Mouse (Mus musculus): ENCODE results near the gene 9630041A04Rik. TPM values are rescaled to one million over a fixed set of nuclear protein-coding genes. Genes with fewer than 3 reads are reported as not detected.

Gene 9630041A04Rik
- total RNA-seq, 2 experiments from 2014 or later = not detected

- Histone ChIP-seq H3K4me3 (no peak overlapping the region), H3K27ac (no peak overlapping the region)
- TF ChIP-seq CTCF (conservative IDR thresholded peaks at IDR 0.05) = no peak
- DNase-seq (ENCODE audit: low spot score in 2 of 2) = no peak
Measured at GRCm38 (mm10) chr9:101938066-101938465, 76.4 kb downstream of the 9630041A04Rik start.

- TF ChIP-seq CTCF (conservative IDR thresholded peaks at IDR 0.05) = no peak
- Histone ChIP-seq H3K27ac (no peak overlapping the region), H3K4me3 (no peak overlapping the region)
- no peak for DNase-seq (ENCODE audit: low spot score in 2 of 2)
Measured at GRCm38 (mm10) chr9:101939006-101939405, 77.4 kb downstream of the 9630041A04Rik start.

- no peak overlapping the region for H3K4me3 ChIP-seq
- H3K27ac ChIP-seq = no peak overlapping the region
- no peak for TF ChIP-seq CTCF (conservative IDR thresholded peaks at IDR 0.05)
- no peak for DNase-seq (ENCODE audit: low spot score in 2 of 2)
Measured at GRCm38 (mm10) chr9:101940182-101940581, 78.5 kb downstream of the 9630041A04Rik start.

GRCm38 (mm10) chr9:101942058-101942669, 80.5 kb downstream of the 9630041A04Rik start:
- peak overlapping the region; percentile 40; the same call in 1 of the 2 replicates for H3K27ac ChIP-seq
- no peak for DNase-seq (ENCODE audit: low spot score in 2 of 2)
- TF ChIP-seq CTCF (conservative IDR thresholded peaks at IDR 0.05) = no peak
- no peak overlapping the region for H3K4me3 ChIP-seq

- no peak for TF ChIP-seq CTCF (conservative IDR thresholded peaks at IDR 0.05)
- Histone ChIP-seq H3K4me3 (no peak overlapping the region), H3K27ac (no peak overlapping the region)
- DNase-seq (ENCODE audit: low spot score in 2 of 2) = no peak
Measured at GRCm38 (mm10) chr9:101945326-101945725, 83.7 kb downstream of the 9630041A04Rik start.

GRCm38 (mm10) chr9:101945814-101946213, 84.2 kb downstream of the 9630041A04Rik start:
- Histone ChIP-seq H3K4me3 (no peak overlapping the region), H3K27ac (no peak overlapping the region)
- DNase-seq (ENCODE audit: low spot score in 2 of 2) = no peak
- no peak for TF ChIP-seq CTCF (conservative IDR thresholded peaks at IDR 0.05)

DNA sequence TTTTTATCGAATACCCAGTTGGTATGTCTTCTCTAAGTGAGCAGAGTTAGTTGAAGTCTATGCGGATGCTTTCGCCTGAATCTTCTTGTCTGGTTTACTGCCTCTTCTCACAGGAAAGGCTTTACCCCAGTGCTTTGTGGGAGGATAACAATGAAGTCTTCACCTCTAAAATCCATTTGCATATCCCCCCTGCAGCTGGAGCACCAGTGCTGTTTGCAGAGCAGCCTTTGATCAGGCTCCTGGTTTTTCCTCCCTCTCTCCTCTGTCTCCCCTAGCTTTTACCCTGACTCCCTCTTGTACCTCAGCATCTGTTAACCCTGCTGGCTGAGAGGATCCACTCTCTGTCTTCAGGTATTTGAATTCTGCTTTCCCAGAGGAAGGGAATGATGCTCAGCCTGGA, 88.5 kb downstream of the 9630041A04Rik start:
- DNase-seq (ENCODE audit: low spot score in 2 of 2) = no peak
- TF ChIP-seq CTCF (conservative IDR thresholded peaks at IDR 0.05) = no peak
- Histone ChIP-seq H3K4me3 (no peak overlapping the region), H3K27ac (no peak overlapping the region)

GRCm38 (mm10) chr9:101954529-101954928, 92.9 kb downstream of the 9630041A04Rik start:
- no peak for TF ChIP-seq CTCF (conservative IDR thresholded peaks at IDR 0.05)

GRCm38 (mm10) chr9:101956228-101956627, 94.6 kb downstream of the 9630041A04Rik start:
- no peak for TF ChIP-seq CTCF (conservative IDR thresholded peaks at IDR 0.05)
- H3K27ac ChIP-seq = no peak overlapping the region
- no peak for DNase-seq (ENCODE audit: low spot score in 2 of 2)
- H3K4me3 ChIP-seq = no peak overlapping the region

More at GRCm38 (mm10) chr9:101954529-101954928, 92.9 kb downstream of the 9630041A04Rik start:
- no peak for DNase-seq (ENCODE audit: low spot score in 2 of 2)
- Histone ChIP-seq H3K27ac (no peak overlapping the region), H3K4me3 (no peak overlapping the region)

DNA sequence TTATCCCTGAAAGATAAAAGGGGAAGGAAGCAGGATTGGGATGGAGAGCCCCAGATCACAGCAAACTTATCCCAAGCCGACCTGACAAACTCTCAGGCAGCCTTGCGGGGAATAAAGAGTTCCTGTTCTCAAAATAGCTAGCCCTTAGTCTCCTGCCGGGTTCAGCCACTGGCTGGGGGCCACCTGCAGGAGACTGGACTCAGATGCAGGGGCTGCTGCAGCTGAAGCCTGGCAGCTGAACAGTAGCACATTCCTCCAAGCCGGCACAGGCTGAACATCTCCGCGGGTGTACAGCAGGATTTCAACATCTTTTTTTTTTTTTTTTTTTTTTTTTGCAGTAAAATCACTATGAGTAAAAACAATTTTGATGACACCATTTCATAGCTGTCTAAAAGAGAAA, 110.2 kb downstream of the 9630041A04Rik start:
- TF ChIP-seq CTCF (conservative IDR thresholded peaks at IDR 0.05) = peak; percentile 46
- peak in 1 of 2 experiments; percentile 3 for DNase-seq (ENCODE audit: low spot score in 2 of 2)
- no peak overlapping the region for H3K27ac ChIP-seq

GRCm38 (mm10) chr9:101972314-101972713, 110.7 kb downstream of the 9630041A04Rik start:
- Histone ChIP-seq H3K4me3 (no peak overlapping the region), H3K27ac (no peak overlapping the region)
- no peak for TF ChIP-seq CTCF (conservative IDR thresholded peaks at IDR 0.05)
- DNase-seq (ENCODE audit: low spot score in 2 of 2) = no peak

More for the DNA sequence above, 110.2 kb downstream of the 9630041A04Rik start:
- H3K4me3 ChIP-seq = no peak overlapping the region

DNA sequence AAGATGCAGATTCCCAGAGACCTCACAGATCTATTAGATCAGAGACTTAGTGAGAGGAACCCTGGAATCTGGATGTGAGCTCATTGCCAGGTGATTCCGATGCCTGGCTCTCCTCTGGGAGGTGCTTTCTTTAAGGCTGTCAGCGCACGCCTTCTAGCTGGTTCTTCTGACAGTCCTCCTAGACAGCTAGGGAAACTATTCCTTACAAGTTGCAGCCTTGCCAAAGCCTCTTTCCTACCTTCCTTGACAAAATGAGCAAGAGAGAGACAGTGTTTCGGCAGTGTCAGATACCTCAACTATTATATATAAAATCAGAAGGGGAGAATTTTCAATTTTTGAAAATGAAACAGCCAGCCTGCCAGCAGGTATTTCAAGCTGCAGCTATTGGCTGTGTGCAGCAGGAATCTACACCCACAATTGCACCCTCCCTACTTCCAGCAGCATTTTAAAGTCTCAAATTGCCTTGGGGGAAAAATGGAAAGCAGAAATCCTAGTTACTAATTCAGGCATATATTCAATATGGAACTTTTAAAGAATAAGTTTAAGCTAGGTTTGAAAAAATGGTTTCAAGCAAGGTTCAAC, 115.3 kb downstream of the 9630041A04Rik start:
- no peak for DNase-seq (ENCODE audit: low spot score in 2 of 2)
- no peak for TF ChIP-seq CTCF (conservative IDR thresholded peaks at IDR 0.05)
- H3K27ac ChIP-seq = no peak overlapping the region
- H3K4me3 ChIP-seq = no peak overlapping the region

DNA sequence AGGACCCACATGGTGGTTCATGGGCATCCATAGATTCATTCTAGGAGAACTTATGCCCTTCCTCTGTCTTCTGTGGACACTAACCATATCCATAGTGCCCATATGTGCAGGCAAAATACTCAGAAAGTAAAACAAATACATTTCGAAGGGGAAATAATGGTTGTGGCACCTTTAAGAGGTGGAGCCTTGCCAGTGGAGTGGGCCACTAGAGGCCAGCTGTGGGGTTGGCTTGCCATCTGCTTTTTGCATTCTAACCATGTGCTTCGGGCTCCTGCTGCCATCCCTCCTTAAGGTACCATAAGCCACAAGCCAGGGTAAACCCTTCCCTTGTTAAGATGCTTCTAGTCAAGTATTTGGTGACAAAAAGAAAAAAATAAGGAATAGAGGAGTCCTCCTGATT, 119.5 kb downstream of the 9630041A04Rik start:
- H3K4me3 ChIP-seq = no peak overlapping the region
- no peak overlapping the region for H3K27ac ChIP-seq
- no peak for DNase-seq (ENCODE audit: low spot score in 2 of 2)
- TF ChIP-seq CTCF (conservative IDR thresholded peaks at IDR 0.05) = no peak

DNA sequence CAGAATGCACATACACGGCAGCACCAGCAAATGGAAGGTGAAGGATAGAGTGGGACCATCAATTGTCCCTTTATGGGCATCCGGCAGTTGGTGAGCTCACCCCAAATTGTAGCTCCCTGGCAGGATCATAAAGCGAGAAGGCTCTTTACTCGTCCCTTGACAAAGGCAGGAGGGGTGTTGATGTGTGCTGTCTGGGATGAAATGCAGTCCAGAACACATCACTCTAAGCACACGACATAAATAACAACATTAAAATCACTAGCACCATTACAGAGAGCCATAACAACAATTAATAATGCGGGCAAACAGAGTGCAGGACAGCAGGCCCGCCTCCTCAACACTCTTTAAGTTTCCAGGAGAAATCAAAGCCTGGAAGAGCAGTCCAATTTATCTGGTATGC, 120.7 kb downstream of the 9630041A04Rik start:
- no peak for TF ChIP-seq CTCF (conservative IDR thresholded peaks at IDR 0.05)
- no peak overlapping the region for H3K4me3 ChIP-seq
- H3K27ac ChIP-seq = no peak overlapping the region
- DNase-seq (ENCODE audit: low spot score in 2 of 2) = no peak
